Mouse (Mus musculus): ENCODE measurements at regions not wholly inside any gene's neighbourhood (a gene's known extent, or its start where the extent isn't known, plus 50 kb on each side); places are given as distances from the start of the nearest gene placed in this dataset.

- Histone ChIP-seq H3K36me3 (ENCODE audit: control insufficient read depth, insufficient read depth, low read length) (no peaks in the 10 kb centered on the region), H3K9ac (ENCODE audit: low read depth, low read length) (no peak overlapping the region), H3K4me3 (ENCODE audit: low read depth, low read length) (no peak overlapping the region), H3K4me2 (ENCODE audit: low read length) (no peak overlapping the region), H3K27me3 (ENCODE audit: control insufficient read depth, insufficient read depth, low read depth, low read length) (no peaks in the 10 kb centered on the region), H3K4me1 (ENCODE audit: control insufficient read depth, insufficient read depth, low read length) (no peaks in the 10 kb centered on the region), H3K9me3 (replicated peaks; ENCODE audit: control insufficient read depth, low read length, poor library complexity, severe bottlenecking) (no peaks in the 10 kb centered on the region), H3K27ac (ENCODE audit: low read length) (no peak overlapping the region)
- no peak for ATAC-seq
Observed at GRCm38 (mm10) chr5:102311570-102311969, 169.6 kb upstream of the Arhgap24 start.

GRCm38 (mm10) chr5:102328197-102328784 is 152.9 kb upstream of the Arhgap24 start:
- no peak for ATAC-seq

GRCm38 (mm10) chr5:102333894-102334293 is 147.3 kb upstream of the Arhgap24 start:
- no peak overlapping the region for H3K27ac ChIP-seq (ENCODE audit: low read length)
- ATAC-seq: peak; percentile 37; the same call in 1 of the 2 replicates
- no peaks in the 10 kb centered on the region for H3K36me3 ChIP-seq (ENCODE audit: control insufficient read depth, insufficient read depth, low read length)
- 42% methylated on average over 5 of the region's 5 CpGs for WGBS
- no peak overlapping the region for H3K4me2 ChIP-seq (ENCODE audit: low read length)
- H3K9ac ChIP-seq (ENCODE audit: low read depth, low read length): no peak overlapping the region
- no peaks in the 10 kb centered on the region for H3K27me3 ChIP-seq (ENCODE audit: control insufficient read depth, insufficient read depth, low read depth, low read length)
- H3K4me1 ChIP-seq (ENCODE audit: control insufficient read depth, insufficient read depth, low read length): peaks cover 17% of the 10 kb centered on the region
- H3K4me3 ChIP-seq (ENCODE audit: low read depth, low read length): no peak overlapping the region
- H3K9me3 ChIP-seq (replicated peaks; ENCODE audit: control insufficient read depth, low read length, poor library complexity, severe bottlenecking): no peaks in the 10 kb centered on the region

More at GRCm38 (mm10) chr5:102328197-102328784, 152.9 kb upstream of the Arhgap24 start:
- no peak overlapping the region for H3K4me2 ChIP-seq (ENCODE audit: low read length)
- H3K4me3 ChIP-seq (ENCODE audit: low read depth, low read length): no peak overlapping the region
- H3K36me3 ChIP-seq (ENCODE audit: control insufficient read depth, insufficient read depth, low read length): no peaks in the 10 kb centered on the region
- no peak overlapping the region for H3K9ac ChIP-seq (ENCODE audit: low read depth, low read length)
- H3K4me1 ChIP-seq (ENCODE audit: control insufficient read depth, insufficient read depth, low read length): no peaks in the 10 kb centered on the region
- H3K27me3 ChIP-seq (ENCODE audit: control insufficient read depth, insufficient read depth, low read depth, low read length): no peaks in the 10 kb centered on the region
- no peaks in the 10 kb centered on the region for H3K9me3 ChIP-seq (replicated peaks; ENCODE audit: control insufficient read depth, low read length, poor library complexity, severe bottlenecking)
- no peak overlapping the region for H3K27ac ChIP-seq (ENCODE audit: low read length)
- WGBS: 45% methylated on average over 2 of the region's 2 CpGs

- H3K27ac ChIP-seq (ENCODE audit: low read length): peak overlapping the region; percentile 43
- WGBS: 31% methylated on average over 13 of the region's 13 CpGs
- no peaks in the 10 kb centered on the region for H3K27me3 ChIP-seq (ENCODE audit: control insufficient read depth, insufficient read depth, low read depth, low read length)
- H3K4me2 ChIP-seq (ENCODE audit: low read length): peak overlapping the region; percentile 5
- no peaks in the 10 kb centered on the region for H3K9me3 ChIP-seq (replicated peaks; ENCODE audit: control insufficient read depth, low read length, poor library complexity, severe bottlenecking)
- H3K4me1 ChIP-seq (ENCODE audit: control insufficient read depth, insufficient read depth, low read length): peaks cover 17% of the 10 kb centered on the region
- no peak overlapping the region for H3K4me3 ChIP-seq (ENCODE audit: low read depth, low read length)
- ATAC-seq: peak; percentile 88
- no peaks in the 10 kb centered on the region for H3K36me3 ChIP-seq (ENCODE audit: control insufficient read depth, insufficient read depth, low read length)
- H3K9ac ChIP-seq (ENCODE audit: low read depth, low read length): no peak overlapping the region
Observed at GRCm38 (mm10) chr5:102334442-102335197, 146.6 kb upstream of the Arhgap24 start.

GRCm38 (mm10) chr5:102366481-102366880 is 114.7 kb upstream of the Arhgap24 start:
- H3K27ac ChIP-seq (ENCODE audit: low read length): peak overlapping the region; percentile 5; the same call in 1 of the 2 replicates
- ATAC-seq: peak; percentile 80; the same call in 1 of the 2 replicates

GRCm38 (mm10) chr5:102373309-102373971 is 107.8 kb upstream of the Arhgap24 start:
- whole genome bisulfite sequencing: 71% methylated on average over 6 of the region's 6 CpGs
- H3K36me3 ChIP-seq (ENCODE audit: control insufficient read depth, insufficient read depth, low read length): no peaks in the 10 kb centered on the region
- peaks cover 5% of the 10 kb centered on the region; the same call in 1 of the 2 replicates for H3K4me1 ChIP-seq (ENCODE audit: control insufficient read depth, insufficient read depth, low read length)
- peak; percentile 92 for ATAC-seq
- H3K4me2 ChIP-seq (ENCODE audit: low read length): no peak overlapping the region
- no peaks in the 10 kb centered on the region for H3K9me3 ChIP-seq (replicated peaks; ENCODE audit: control insufficient read depth, low read length, poor library complexity, severe bottlenecking)
- no peaks in the 10 kb centered on the region for H3K27me3 ChIP-seq (ENCODE audit: control insufficient read depth, insufficient read depth, low read depth, low read length)
- H3K9ac ChIP-seq (ENCODE audit: low read depth, low read length): no peak overlapping the region
- H3K4me3 ChIP-seq (ENCODE audit: low read depth, low read length): no peak overlapping the region
- no peak overlapping the region; the same call in 1 of the 2 replicates for H3K27ac ChIP-seq (ENCODE audit: low read length)

More at GRCm38 (mm10) chr5:102366481-102366880, 114.7 kb upstream of the Arhgap24 start:
- Histone ChIP-seq H3K4me1 (ENCODE audit: control insufficient read depth, insufficient read depth, low read length) (0 out of 2 replicates have a peak, but pooled peaks cover 5% of the 10 kb centered on the region), H3K4me3 (ENCODE audit: low read depth, low read length) (no peak overlapping the region), H3K9me3 (replicated peaks; ENCODE audit: control insufficient read depth, low read length, poor library complexity, severe bottlenecking) (no peaks in the 10 kb centered on the region), H3K4me2 (ENCODE audit: low read length) (no peak overlapping the region), H3K9ac (ENCODE audit: low read depth, low read length) (no peak overlapping the region), H3K27me3 (ENCODE audit: control insufficient read depth, insufficient read depth, low read depth, low read length) (no peaks in the 10 kb centered on the region), H3K36me3 (ENCODE audit: control insufficient read depth, insufficient read depth, low read length) (no peaks in the 10 kb centered on the region)
- WGBS: 59% methylated on average over 3 of the region's 3 CpGs

- no peak overlapping the region for H3K4me3 ChIP-seq (ENCODE audit: low read depth, low read length)
- H3K4me1 ChIP-seq (ENCODE audit: control insufficient read depth, insufficient read depth, low read length): peaks cover 5% of the 10 kb centered on the region; the same call in 1 of the 2 replicates
- H3K9me3 ChIP-seq (replicated peaks; ENCODE audit: control insufficient read depth, low read length, poor library complexity, severe bottlenecking): no peaks in the 10 kb centered on the region
- no peak overlapping the region for H3K4me2 ChIP-seq (ENCODE audit: low read length)
- no peak overlapping the region for H3K9ac ChIP-seq (ENCODE audit: low read depth, low read length)
- H3K36me3 ChIP-seq (ENCODE audit: control insufficient read depth, insufficient read depth, low read length): no peaks in the 10 kb centered on the region
- no peaks in the 10 kb centered on the region for H3K27me3 ChIP-seq (ENCODE audit: control insufficient read depth, insufficient read depth, low read depth, low read length)
- peak; percentile 78 for ATAC-seq
- peak overlapping the region; percentile 64 for H3K27ac ChIP-seq (ENCODE audit: low read length)
- WGBS: 34% methylated on average over 11 of the region's 11 CpGs
Observed at GRCm38 (mm10) chr5:102373972-102374755, 107.0 kb upstream of the Arhgap24 start.

GRCm38 (mm10) chr5:102375339-102375738 is 105.9 kb upstream of the Arhgap24 start:
- 82% methylated on average over 2 of the region's 2 CpGs for WGBS
- Histone ChIP-seq H3K27ac (ENCODE audit: low read length) (no peak overlapping the region), H3K27me3 (ENCODE audit: control insufficient read depth, insufficient read depth, low read depth, low read length) (no peaks in the 10 kb centered on the region)

More at GRCm38 (mm10) chr5:102375339-102375738, 105.9 kb upstream of the Arhgap24 start:
- H3K4me3 ChIP-seq (ENCODE audit: low read depth, low read length): no peak overlapping the region
- H3K9ac ChIP-seq (ENCODE audit: low read depth, low read length): no peak overlapping the region
- H3K9me3 ChIP-seq (replicated peaks; ENCODE audit: control insufficient read depth, low read length, poor library complexity, severe bottlenecking): no peaks in the 10 kb centered on the region
- H3K4me1 ChIP-seq (ENCODE audit: control insufficient read depth, insufficient read depth, low read length): peaks cover 5% of the 10 kb centered on the region; the same call in 1 of the 2 replicates
- H3K36me3 ChIP-seq (ENCODE audit: control insufficient read depth, insufficient read depth, low read length): no peaks in the 10 kb centered on the region
- no peak for ATAC-seq
- no peak overlapping the region for H3K4me2 ChIP-seq (ENCODE audit: low read length)
